Mouse (Mus musculus) adrenal gland, adult 18-20 months (tissue): ENCODE measurements around the gene Amotl1. TPM values are rescaled to one million over a fixed set of nuclear protein-coding genes. Genes with fewer than 3 reads are reported as not detected.

ENCODE experiments used
- DNase-seq, 2 experiments: peaks; one replicate each; pipeline ENCODE4 v3.0.0; 2021 to 2022; ENCODE audit warnings: low spot score in 2 of 2
- total RNA-seq, 2 experiments: library from RNA; stranded (reverse); gene quantifications; 1 replicate in 1 of 2; 2 replicates in 1 of 2; pipeline ENCODE4 v1.2.3; 2021

Gene Amotl1
- total RNA-seq, 2 experiments from 2014 or later = 30.3 to 45.1 TPM

DNA sequence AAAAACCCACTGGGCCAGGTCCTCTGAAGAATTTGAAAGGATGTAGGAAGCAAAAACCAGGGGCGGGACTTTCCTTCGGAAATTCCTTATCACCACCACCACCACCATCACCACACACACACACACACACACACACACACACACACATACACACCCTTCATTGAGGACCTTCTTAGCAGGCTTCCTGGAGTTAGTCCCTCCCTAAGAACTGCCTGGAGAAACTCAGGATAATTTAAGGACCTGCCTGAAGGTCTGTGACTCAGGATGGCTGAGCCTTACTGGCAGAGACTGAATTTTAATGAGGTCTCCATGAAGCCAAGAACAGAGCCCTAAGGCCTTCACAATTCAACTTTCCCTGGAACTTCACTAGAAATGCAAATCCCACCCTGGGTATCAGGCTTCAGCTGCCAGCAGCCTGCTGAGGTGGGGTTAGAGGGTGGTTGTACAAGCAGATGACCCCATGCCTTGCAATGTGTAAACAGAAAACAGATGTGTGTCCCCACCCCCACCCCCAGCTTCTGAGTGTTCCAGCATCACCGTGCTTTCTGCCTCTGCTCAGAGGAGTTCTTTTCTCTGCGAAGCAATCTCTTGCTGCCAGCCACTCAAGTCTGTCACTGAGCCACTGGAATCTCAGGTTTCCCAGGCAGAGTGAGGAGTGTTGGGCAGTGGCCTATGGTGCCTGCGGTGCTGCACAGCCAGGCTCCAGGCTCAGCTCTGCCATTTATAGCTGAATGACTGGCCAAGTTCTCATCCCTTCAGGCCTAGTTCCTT lies 2.4 kb downstream of the Amotl1 start:
- no peak for DNase-seq

GRCm38 (mm10) chr9:14641310-14642067 lies 3.4 kb downstream of the Amotl1 start:
- DNase-seq = peak; percentile 18 to 28

DNA sequence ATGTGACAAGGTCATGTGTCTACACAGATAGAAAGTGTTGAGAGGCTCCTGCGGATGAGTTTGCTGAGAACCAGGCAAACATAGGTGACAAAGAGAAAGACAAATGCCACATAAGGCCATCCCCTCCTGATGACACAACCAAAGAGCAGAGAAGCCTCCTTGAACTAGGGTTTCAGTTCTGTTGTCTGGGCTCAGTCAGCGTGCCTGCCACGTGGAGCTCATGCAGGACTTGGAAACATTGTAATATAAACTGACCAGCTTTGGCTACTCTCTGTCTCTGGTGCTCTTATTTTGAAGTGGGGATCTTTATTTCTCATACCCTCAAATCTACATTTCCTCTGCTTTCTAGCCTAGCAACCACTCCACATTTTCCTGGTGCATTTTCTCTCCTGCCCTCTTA lies 8.6 kb downstream of the Amotl1 start:
- no peak for DNase-seq

DNA sequence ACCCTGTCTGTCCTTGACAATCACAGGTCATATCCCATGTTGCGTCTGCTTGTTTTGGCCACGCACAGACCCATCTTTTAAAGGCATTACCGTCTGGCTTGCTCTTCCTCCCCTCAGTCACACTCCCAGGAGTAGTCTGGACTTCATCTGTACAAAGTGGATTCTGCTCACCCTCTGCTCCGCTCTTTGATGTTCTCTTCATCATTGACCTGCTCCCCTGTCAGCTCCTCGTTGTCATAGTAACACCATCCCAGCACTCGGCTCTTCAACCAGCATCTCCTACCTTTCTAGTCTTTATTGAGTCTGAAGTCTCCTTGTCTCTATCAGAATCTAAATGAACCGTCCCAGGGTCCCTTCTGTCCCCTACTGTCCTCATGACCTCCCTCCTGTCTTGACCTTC lies 9.3 kb downstream of the Amotl1 start:
- DNase-seq = no peak

GRCm38 (mm10) chr9:14634155-14634554 lies 10.7 kb downstream of the Amotl1 start:
- DNase-seq = no peak

GRCm38 (mm10) chr9:14632365-14633163 lies 12.3 kb downstream of the Amotl1 start:
- DNase-seq = no peak

- no peak for DNase-seq
These were observed 13.1 kb downstream of the Amotl1 start for GRCm38 (mm10) chr9:14631729-14632128.

DNA sequence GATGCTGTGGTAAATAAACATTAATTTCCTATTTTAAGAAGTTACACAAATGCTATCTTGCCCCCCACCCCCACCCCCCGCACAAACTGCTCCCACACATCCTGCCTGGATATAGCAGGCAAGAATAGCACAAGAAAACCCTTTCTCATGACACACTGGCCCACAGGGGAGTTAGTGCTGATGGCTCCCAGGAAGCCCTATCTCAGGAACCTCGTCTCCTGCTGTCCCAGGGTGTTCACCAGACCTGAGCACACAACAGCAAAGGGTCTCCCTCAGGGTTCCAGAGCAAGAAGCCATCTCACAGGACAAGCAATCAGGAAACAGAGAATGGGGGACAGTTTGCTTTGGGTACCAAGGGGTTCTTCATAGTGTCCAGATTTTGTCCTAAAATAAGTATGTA lies 17.3 kb downstream of the Amotl1 start:
- no peak for DNase-seq

DNA sequence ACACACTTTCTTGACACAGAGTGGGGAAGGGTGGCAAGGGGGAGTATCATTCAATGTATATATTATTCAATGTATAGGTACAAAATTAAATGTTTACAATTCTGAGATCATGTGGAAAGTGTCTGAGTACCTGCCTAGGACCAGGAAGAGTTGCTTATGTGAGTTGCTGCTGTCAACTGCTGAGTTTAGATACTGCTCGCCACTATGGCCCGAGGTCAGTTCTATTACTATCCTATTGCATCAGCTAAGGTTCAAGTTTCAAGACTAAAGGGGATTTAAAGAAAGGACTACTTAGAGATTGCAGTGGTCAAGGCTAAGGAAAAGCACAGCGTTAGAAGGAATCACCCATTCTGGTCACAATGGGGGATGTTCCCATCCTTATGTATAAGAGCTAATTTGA lies 18.9 kb downstream of the Amotl1 start:
- no peak for DNase-seq

DNA sequence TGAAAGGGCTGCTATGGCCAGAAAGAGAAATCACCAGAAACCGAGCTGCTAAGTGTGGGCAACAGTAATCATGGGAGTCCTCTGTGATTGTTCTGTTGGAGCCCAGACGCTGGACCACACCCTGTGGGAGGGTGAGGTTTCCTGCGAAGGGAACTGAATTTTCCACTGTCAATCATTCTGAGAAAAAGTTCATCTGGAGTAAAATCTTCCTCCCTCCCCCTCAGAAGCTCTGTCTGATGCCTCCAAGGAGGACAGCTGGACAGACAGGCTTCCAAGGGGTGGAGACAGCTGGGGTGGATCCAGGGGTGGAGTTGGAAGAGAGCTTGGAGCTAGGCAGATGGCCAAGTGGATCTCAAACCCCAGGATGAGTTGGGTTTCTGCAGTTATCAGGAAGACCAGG lies 19.8 kb downstream of the Amotl1 start:
- DNase-seq = peak in 1 of 2 experiments; percentile 34

- no peak for DNase-seq
These were observed 20.9 kb downstream of the Amotl1 start for GRCm38 (mm10) chr9:14623928-14624327.

- no peak for DNase-seq
These were observed 21.6 kb downstream of the Amotl1 start for GRCm38 (mm10) chr9:14623250-14623649.

DNA sequence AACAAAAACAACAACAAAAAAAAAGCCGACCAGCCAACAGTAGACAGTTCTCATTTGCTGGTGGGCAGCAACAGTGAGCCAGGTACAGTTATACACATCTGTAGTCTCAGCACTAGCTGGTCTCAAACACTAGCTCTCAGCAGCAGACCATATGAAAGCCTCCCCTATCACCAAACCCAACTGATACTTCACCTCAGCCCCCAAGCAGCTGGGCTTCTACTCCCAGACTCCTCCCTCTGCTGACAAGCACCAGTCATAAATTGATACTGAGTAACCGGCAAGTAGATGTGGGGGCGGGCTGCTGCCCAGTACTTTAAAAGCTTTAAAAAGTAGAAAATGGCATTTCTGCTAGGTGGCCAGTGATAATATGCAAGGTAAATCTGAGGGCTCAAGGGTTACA lies 22.0 kb downstream of the Amotl1 start:
- DNase-seq = no peak

DNA sequence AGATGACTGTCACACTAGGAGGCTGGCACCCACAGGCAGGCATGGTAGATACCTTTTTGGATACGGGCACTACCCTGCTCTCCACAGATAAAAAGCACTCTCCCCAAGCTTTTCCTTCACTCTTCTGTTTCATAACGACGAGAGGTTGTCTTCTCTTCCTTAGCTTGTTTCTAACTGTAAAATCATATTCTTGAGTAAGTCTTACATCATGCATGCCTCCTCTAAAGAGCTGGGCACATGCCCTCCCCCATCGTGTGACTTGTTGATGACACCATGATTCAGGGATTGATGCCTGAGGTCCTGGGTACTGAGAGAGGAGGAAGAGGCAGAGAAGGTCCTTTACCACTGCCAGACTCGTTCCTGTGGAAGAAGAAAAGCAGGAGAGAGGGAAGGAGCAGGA lies 24.7 kb downstream of the Amotl1 start:
- DNase-seq = no peak

GRCm38 (mm10) chr9:14614931-14615880 lies 29.6 kb downstream of the Amotl1 start:
- peak; percentile 51 to 54 for DNase-seq

DNA sequence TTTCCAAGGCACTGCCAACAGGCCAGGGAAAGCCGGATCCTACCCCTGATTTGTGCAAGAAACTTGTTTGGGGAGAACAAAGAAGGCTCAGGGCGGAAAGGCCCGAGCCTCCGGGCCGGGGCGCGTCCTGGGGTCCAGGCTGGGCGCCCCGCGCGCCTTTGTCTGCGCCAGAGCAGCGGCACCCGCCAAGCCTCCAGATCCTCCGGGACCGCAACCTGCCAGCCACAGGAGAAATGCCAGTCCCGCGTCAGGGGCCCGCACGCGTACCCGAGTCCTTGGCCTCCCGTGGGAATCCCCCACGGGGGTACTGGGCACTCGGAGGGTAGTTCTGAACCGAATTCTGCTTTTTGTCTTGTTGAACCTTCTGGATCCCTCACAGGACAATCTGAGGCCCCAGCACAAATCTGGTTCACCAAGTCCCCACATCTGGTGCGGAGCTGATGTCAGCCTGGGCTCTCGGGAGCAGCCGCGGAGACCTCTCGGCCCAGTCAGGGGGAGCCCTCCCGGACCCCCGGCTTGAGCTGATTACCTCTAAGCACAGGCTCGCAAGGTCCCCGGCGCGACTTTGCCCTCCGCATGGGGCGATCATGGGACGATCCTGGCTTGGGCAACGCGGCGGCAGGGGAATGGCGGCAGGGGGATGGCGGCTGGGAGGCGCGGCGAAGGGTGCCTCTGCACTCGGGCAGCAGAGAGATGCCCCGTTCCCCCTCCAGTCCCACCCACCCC lies 30.5 kb downstream of the Amotl1 start:
- peak; percentile 43 to 53 for DNase-seq

- no peak for DNase-seq
These were observed 31.3 kb downstream of the Amotl1 start for GRCm38 (mm10) chr9:14613308-14614204.

DNA sequence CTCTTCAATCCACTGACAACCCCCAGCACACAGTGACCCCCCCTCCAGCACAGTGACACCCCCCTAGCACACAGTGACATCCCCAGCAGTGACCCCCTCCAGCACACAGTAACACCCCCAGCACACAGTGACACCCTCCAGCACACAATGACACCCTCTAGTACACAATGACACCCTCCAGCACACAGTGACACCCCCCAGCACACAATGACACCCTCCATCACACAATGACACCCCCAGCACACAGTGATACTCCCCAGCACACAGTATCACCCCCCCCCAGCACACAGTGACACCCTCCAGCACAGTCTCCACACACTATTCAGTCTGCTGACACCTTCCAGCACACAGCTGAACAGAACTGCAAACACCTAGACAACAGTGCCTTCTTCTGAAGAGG lies 32.3 kb downstream of the Amotl1 start:
- DNase-seq = no peak

GRCm38 (mm10) chr9:14608521-14608920 lies 36.3 kb downstream of the Amotl1 start:
- no peak for DNase-seq
